Mouse (Mus musculus) liver, embryonic 14.5 days (tissue): ENCODE results near the gene Surf4. TPM values are rescaled to one million over a fixed set of nuclear protein-coding genes. Genes with fewer than 3 reads are reported as not detected.

ENCODE experiments used
- ATAC-seq: fragments of 200-750 bp; cut with Nextera tagmentation; 2 replicates; pipeline ENCODE4 v1.8.0; 2017; ENCODE audit warnings: moderate number of reproducible peaks, mild to moderate bottlenecking, moderate library complexity; ENCODE audit not compliant: insufficient read depth
- DNase-seq, 3 experiments: peaks; one replicate each; pipeline ENCODE4 v3.0.0-alpha.2; 2012 to 2013; ENCODE audit warnings: low read depth in 3 of 3, low spot score in 3 of 3
- H3K27ac ChIP-seq: fragments of 300-500 bp; sonication (generic); 2 replicates; pipeline ENCODE4 v1.5.1; 2014; ENCODE audit warnings: moderate library complexity, mild to moderate bottlenecking, control low read depth, inconsistent platforms
- H3K27me3 ChIP-seq: fragments of 300-500 bp; sonication (generic); 2 replicates; pipeline ENCODE4 v1.6.1; 2014; ENCODE audit warnings: mild to moderate bottlenecking, low read length, moderate library complexity; ENCODE audit not compliant: control insufficient read depth, insufficient read depth
- H3K36me3 ChIP-seq: fragments of 300-500 bp; sonication (generic); replicated peaks from 2 replicates; pipeline ENCODE4 v1.6.1; 2014; ENCODE audit warnings: low read depth; ENCODE audit not compliant: control insufficient read depth, insufficient read depth
- H3K4me1 ChIP-seq, 2 experiments: fragments of 200-500 bp in 1 of 2; fragments of 300-500 bp in 1 of 2; sonication (generic) in 1 of 2; replicated peaks; 2 replicates each; pipeline ENCODE4 v1.6.1; 2012 to 2014; ENCODE audit warnings: antibody characterized with exemption in 1 of 2, inconsistent platforms in 1 of 2, low read length in 1 of 2; ENCODE audit not compliant: control insufficient read depth in 2 of 2, insufficient read depth in 2 of 2
- H3K4me2 ChIP-seq: fragments of 300-500 bp; sonication (generic); 2 replicates; pipeline ENCODE4 v1.6.1; 2014; ENCODE audit warnings: low read depth, mild to moderate bottlenecking, control low read depth, moderate library complexity
- H3K4me3 ChIP-seq, 2 experiments: fragments of 200-500 bp in 1 of 2; fragments of 300-500 bp in 1 of 2; sonication (generic) in 1 of 2; 2 replicates each; pipeline ENCODE4 v1.5.1; 2012 to 2014; ENCODE audit warnings: low read depth in 2 of 2, low read length in 2 of 2, mild to moderate bottlenecking in 2 of 2, control low read depth in 1 of 2, inconsistent platforms in 1 of 2, moderate library complexity in 1 of 2; ENCODE audit not compliant: insufficient read depth in 1 of 2
- H3K9ac ChIP-seq: fragments of 300-500 bp; sonication (generic); replicated peaks from 2 replicates; pipeline ENCODE4 v1.6.1; 2014; ENCODE audit warnings: mild to moderate bottlenecking, control low read depth, moderate library complexity
- H3K9me3 ChIP-seq: fragments of 300-500 bp; sonication (generic); 2 replicates; pipeline ENCODE4 v1.6.1; 2016; ENCODE audit warnings: low read length, mixed read lengths; ENCODE audit not compliant: control insufficient read depth
- CTCF ChIP-seq: IDR thresholded peaks from 2 replicates; pipeline ENCODE4 v1.5.1; 2016; ENCODE audit warnings: antibody characterized with exemption, low read depth, control low read depth
- EP300 ChIP-seq: IDR thresholded peaks from 2 replicates; pipeline ENCODE4 v1.6.1; 2016; ENCODE audit warnings: antibody characterized with exemption, low read depth
- WGBS: fragments of 180-500 bp; shearing (Covaris S2); extraction: QIAGEN DNeasy Blood & Tissue Kit; methylation state at CpG from one replicate; pipeline ENCODE4 v1.1.7; 2014; ENCODE audit not compliant: insufficient replicate concordance; 5-methylcytosine and 5-hydroxymethylcytosine counted together
- polyA plus RNA-seq, 2 experiments: library from polyadenylated mRNA; depleted of rRNA in 1 of 2; stranded (reverse) in 1 of 2; unstranded in 1 of 2; fragments of >200 nt; fragmentation: Nextera tagmentation in 1 of 2; extraction: Ambion mirVana in 1 of 2; gene quantifications; 2 replicates each; pipeline versions ENCODE4 v1.2.1 to v1.2.3; 2012 to 2014

The Surf4 gene
- polyA plus RNA-seq, 2 experiments, result 53.4 to 83.1 TPM

DNA sequence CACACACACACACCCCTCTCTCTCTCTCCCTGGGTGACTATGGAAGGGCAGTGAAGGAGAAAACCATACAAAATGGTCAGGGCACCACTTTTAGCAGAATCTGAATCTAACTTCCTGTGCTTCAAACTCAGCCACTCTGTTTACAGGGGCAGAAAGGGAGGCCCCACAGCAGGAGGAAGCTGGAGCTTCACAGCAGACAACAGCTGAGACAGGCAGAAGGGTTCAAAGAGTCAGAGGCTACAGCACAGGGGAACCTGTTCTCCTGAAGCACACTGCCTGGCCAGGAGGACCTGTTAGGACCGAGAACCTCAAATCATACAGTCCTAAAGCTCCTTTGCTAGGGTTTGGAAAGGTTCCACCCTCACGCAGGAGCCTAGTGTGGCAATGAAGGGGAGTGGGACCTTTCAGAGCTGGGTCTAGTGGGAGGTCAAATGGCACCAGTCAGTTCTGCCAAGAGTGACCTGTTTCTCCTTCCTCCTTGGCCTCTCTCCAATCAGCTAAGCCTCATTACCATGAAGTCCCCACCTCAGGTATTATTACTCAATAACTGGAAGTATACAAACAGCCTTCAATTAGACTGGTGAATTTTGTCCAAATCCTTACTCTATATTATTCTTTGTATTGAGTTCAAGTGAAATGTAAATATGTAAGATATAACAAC is 21.1 kb upstream of the Surf4 start:
- no peak overlapping the region for H3K27ac ChIP-seq
- TF ChIP-seq CTCF, result no peak
- no peak for TF ChIP-seq EP300
- H3K9me3 ChIP-seq, result no peaks in the 10 kb centered on the region
- H3K4me3 ChIP-seq, result no peak overlapping the region
- peaks cover 55% of the 10 kb centered on the region for H3K36me3 ChIP-seq
- no peak overlapping the region for H3K9ac ChIP-seq
- WGBS, result 83% methylated on average over 2 of the region's 2 CpGs
- H3K27me3 ChIP-seq, result no peaks in the 10 kb centered on the region
- H3K4me1 ChIP-seq, result peaks cover 0 to 8% of the 10 kb centered on the region in 2 experiments; a peak in 1 of 4 replicates
- H3K4me2 ChIP-seq, result no peak overlapping the region
- ATAC-seq, result no peak
- no peak for DNase-seq

DNA sequence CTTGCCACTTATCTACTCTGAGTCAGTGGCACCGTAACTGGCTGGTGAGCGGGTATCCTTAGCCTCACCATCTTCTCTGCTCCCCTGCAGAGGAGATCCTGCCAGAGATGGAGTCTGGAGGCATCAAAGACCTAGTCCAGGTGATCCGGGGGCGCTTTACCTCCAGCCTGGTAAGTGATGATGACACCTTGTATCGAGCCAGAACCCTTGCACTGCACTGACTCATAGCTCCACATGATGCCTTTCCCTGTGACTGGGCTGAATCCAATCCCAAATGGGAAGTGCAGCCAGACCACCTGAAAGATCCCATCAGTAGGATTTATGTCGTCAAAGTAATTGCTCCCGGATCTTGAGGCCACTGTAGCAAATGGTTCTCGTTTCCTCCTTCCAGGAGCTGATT is 19.1 kb upstream of the Surf4 start:
- Histone ChIP-seq H3K36me3 (peaks cover 41% of the 10 kb centered on the region), H3K4me2 (no peak overlapping the region), H3K9ac (no peak overlapping the region), H3K4me1 (peaks cover 0 to 6% of the 10 kb centered on the region in 2 experiments; a peak in 1 of 4 replicates), H3K27ac (no peak overlapping the region), H3K27me3 (no peaks in the 10 kb centered on the region), H3K9me3 (no peaks in the 10 kb centered on the region), H3K4me3 (no peak overlapping the region)
- DNase-seq (no peak), ATAC-seq (no peak)
- 82% methylated on average over 8 of the region's 8 CpGs for WGBS
- TF ChIP-seq EP300, result no peak
- TF ChIP-seq CTCF, result no peak

DNA sequence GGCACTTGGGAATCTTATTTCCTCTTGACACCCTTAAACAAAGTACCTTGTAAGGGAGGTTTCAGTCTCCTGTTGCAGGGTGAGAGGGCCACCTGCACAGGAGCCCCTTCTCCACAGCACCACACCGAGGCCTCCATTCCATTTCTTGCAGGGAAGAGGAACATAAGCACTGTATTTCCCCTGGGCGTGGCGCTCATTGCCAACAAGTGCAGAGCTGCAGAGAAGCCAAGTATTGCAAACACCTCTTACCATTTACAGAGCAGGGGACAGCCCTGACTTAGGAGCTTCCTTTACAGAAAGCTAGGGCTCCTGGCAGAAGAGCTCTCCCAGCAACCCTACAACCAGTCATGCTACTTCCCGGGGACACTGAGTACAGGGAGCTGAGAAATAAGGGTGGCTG is 18.5 kb upstream of the Surf4 start:
- DNase-seq, result no peak
- TF ChIP-seq CTCF (no peak), EP300 (no peak)
- Histone ChIP-seq H3K36me3 (peaks cover 34% of the 10 kb centered on the region), H3K27me3 (no peaks in the 10 kb centered on the region), H3K4me2 (no peak overlapping the region), H3K4me3 (no peak overlapping the region), H3K9me3 (no peaks in the 10 kb centered on the region), H3K4me1 (peaks cover 0 to 2% of the 10 kb centered on the region in 2 experiments; a peak in 1 of 4 replicates), H3K27ac (no peak overlapping the region), H3K9ac (no peak overlapping the region)
- ATAC-seq, result no peak
- 77% methylated on average over 4 of the region's 4 CpGs for WGBS

DNA sequence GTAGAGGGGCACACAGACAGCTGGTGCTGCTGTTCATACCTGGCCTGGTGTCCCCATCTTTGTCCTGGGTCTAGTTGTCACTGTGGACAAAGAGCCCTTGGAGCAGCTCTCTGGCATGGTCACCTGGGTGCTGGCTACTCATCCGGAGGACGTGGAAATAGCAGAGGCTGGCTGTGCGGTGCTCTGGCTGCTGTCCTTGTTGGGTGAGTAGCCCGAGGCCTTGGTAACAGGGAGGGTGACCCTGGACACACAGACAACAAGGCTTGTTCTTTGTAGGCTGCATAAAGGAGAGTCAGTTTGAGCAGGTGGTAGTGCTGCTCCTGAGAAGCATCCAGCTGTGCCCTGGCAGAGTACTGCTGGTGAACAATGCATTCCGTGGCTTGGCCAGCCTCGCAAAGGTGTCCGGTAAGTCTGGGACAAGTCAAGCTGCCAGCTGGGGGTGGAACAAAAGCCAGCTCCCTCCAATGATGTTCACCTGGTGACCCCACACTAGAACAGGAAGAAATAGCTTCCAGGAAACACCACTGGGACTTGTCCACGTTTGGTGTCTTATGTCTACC is 17.7 kb upstream of the Surf4 start:
- WGBS, result 81% methylated on average over 8 of the region's 8 CpGs

DNA sequence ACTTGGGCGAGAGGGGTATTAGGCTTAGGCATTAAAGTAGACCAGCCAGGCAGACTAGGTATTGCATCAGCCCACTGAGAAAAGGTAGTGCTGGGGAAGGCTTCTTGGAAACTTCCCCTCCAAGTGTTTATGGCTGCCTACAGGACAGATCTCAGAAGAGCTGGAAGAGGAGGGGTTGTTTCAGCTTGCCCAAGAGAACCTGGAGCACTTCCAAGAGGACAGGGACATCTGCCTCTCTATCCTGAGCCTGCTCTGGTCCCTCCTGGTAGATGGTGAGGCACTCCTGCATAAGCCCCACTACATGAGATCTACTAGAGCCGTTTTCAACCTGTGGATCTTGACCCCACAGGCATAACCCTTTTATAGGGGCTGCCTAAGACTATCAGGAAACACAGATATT is 16.7 kb upstream of the Surf4 start:
- WGBS, result 61% methylated on average over 2 of the region's 2 CpGs
- Histone ChIP-seq H3K36me3 (peaks cover 21% of the 10 kb centered on the region), H3K27ac (no peak overlapping the region), H3K4me2 (no peak overlapping the region), H3K9ac (no peak overlapping the region), H3K4me1 (no peaks in the 10 kb centered on the region), H3K27me3 (no peaks in the 10 kb centered on the region), H3K9me3 (no peaks in the 10 kb centered on the region), H3K4me3 (no peak overlapping the region)
- TF ChIP-seq EP300 (no peak), CTCF (no peak)
- ATAC-seq (no peak), DNase-seq (no peak)

More for the DNA sequence above, 17.7 kb upstream of the Surf4 start:
- H3K4me2 ChIP-seq, result no peak overlapping the region
- no peaks in the 10 kb centered on the region for H3K4me1 ChIP-seq
- H3K27me3 ChIP-seq, result no peaks in the 10 kb centered on the region
- DNase-seq (no peak), ATAC-seq (no peak)
- no peak overlapping the region for H3K9ac ChIP-seq
- peaks cover 32% of the 10 kb centered on the region for H3K36me3 ChIP-seq
- no peaks in the 10 kb centered on the region for H3K9me3 ChIP-seq
- H3K27ac ChIP-seq, result no peak overlapping the region
- H3K4me3 ChIP-seq, result no peak overlapping the region
- TF ChIP-seq EP300 (no peak), CTCF (no peak)
